Mouse (Mus musculus) layer of hippocampus, adult 2 months (tissue): ENCODE measurements at regions not wholly inside any gene's neighbourhood (a gene's known extent, or its start where the extent isn't known, plus 50 kb on each side); places are given as distances from the start of the nearest gene placed in this dataset.

ENCODE experiments used
- DNase-seq, 2 experiments: peaks; one replicate each; pipeline ENCODE4 v3.0.0; 2022; ENCODE audit warnings: low spot score in 2 of 2
- H3K27ac ChIP-seq: fragments of 200-600 bp; 2 replicates; pipeline ENCODE4 v1.8.1; 2022
- H3K4me3 ChIP-seq: fragments of 200-600 bp; 2 replicates; pipeline ENCODE4 v1.8.1; 2022; ENCODE audit warnings: mild to moderate bottlenecking
- CTCF ChIP-seq: fragments of 200-600 bp; conservative IDR thresholded peaks from 2 replicates; pipeline ENCODE4 v1.8.1; 2022; ENCODE audit warnings: antibody characterized with exemption, mild to moderate bottlenecking, moderate library complexity

GRCm38 (mm10) chr13:111938896-111939422 is 130.2 kb upstream of the Map3k1 start:
- Histone ChIP-seq H3K4me3 (no peak overlapping the region), H3K27ac (no peak overlapping the region)
- TF ChIP-seq CTCF, result no peak
- DNase-seq, result no peak

GRCm38 (mm10) chr13:111939534-111940115 is 130.8 kb upstream of the Map3k1 start:
- no peak for TF ChIP-seq CTCF
- no peak overlapping the region for H3K4me3 ChIP-seq

DNA sequence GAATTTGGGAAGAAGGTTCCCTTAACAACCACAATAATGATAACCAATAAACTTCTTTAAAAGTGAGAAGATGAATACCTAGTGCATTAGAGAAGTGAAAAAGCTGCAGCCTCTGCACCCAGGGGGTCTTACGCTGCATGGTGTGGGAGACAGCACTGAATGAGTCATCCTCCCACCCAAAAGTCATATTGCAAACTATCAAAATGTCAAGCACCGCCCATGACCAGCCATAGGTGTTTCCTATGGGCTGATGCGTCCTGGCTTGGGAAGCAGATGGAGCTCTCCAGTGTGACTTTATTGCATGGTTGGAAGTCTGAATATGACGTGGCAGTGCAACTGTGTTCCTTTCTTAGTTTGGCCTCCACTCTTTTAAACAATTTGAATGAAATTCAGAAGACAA is 131.5 kb upstream of the Map3k1 start:
- H3K27ac ChIP-seq, result no peak overlapping the region
- no peak for DNase-seq
- no peak for TF ChIP-seq CTCF
- no peak overlapping the region for H3K4me3 ChIP-seq

More at GRCm38 (mm10) chr13:111939534-111940115, 130.8 kb upstream of the Map3k1 start:
- DNase-seq, result no peak
- H3K27ac ChIP-seq, result no peak overlapping the region

GRCm38 (mm10) chr13:111940796-111941513 is 132.2 kb upstream of the Map3k1 start:
- TF ChIP-seq CTCF, result no peak

DNA sequence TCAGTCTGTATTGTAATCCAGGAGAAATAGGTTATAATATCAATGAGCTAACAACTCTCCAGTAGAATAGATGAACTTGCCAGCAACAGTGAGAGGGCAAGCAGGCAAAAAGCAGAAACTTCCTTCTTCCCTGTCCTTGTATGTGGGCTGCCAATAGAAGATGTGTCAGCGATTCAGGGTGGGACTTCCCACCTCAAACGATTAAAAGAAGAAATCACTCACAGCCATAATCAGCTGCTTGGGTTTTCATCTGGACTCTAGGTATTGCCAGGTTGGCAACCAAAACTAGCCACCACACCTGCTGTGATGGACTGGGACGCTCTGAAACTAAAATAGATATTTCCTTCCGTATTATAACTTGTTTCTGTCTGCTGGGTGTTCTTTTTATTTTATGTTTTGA is 133.2 kb upstream of the Map3k1 start:
- Histone ChIP-seq H3K27ac (no peak overlapping the region), H3K4me3 (no peak overlapping the region)
- no peak for TF ChIP-seq CTCF
- DNase-seq, result no peak

More at GRCm38 (mm10) chr13:111940796-111941513, 132.2 kb upstream of the Map3k1 start:
- Histone ChIP-seq H3K27ac (no peak overlapping the region), H3K4me3 (no peak overlapping the region)
- no peak for DNase-seq

GRCm38 (mm10) chr13:111943392-111944088 is 134.7 kb upstream of the Map3k1 start:
- no peak overlapping the region for H3K4me3 ChIP-seq
- no peak for DNase-seq
- H3K27ac ChIP-seq, result no peak overlapping the region; the same call in 1 of the 2 replicates
- TF ChIP-seq CTCF, result no peak

- peak; percentile 11 to 24 for DNase-seq
- TF ChIP-seq CTCF, result peak; percentile 44
- H3K27ac ChIP-seq, result no peak overlapping the region
- H3K4me3 ChIP-seq, result no peak overlapping the region
Observed at GRCm38 (mm10) chr13:111944089-111944406, 135.3 kb upstream of the Map3k1 start.

DNA sequence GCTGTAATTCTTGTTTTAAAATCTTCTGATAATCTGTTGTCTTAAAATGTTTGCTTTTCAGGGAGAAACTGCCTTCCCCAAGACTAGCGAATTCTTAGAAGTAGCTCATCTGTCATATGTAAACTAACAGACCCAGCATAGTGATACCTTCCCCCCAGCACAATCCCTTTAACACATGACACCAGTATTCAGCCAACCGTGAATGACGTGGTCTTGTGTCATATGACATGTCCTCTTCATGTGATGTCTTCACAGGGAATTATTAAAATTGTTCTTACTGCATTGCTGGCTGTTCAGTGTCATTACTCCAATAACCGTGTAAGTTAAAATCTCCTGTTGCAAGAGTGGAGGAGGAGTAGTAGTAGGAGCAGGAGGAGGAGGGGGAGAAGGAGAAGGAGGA is 137.5 kb upstream of the Map3k1 start:
- Histone ChIP-seq H3K4me3 (no peak overlapping the region), H3K27ac (no peak overlapping the region)
- DNase-seq, result no peak
- no peak for TF ChIP-seq CTCF

- no peak overlapping the region for H3K27ac ChIP-seq
- H3K4me3 ChIP-seq, result no peak overlapping the region
- TF ChIP-seq CTCF, result no peak
- DNase-seq, result no peak
Observed at GRCm38 (mm10) chr13:111946811-111947210, 138.0 kb upstream of the Map3k1 start.

DNA sequence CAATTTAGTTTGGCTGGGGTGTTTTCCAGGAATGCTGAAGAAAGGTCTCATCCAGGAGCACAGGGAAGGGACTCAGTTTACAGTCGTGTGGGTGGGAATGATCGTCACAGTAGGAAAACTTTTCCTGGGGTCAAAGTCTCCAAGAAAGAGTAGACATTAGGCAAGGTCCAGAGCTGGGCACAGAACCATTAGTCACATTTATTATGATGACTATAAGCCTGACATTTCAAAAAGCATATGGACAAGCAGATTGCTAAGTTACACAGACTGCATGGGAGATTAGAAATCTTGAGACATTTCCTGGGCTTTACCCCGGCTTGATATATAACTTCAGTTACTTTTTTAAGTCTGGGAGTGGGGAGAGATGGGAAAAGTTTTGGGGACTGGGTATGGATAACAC is 139.6 kb upstream of the Map3k1 start:
- TF ChIP-seq CTCF, result no peak
- DNase-seq, result no peak
- H3K27ac ChIP-seq, result no peak overlapping the region
- no peak overlapping the region for H3K4me3 ChIP-seq

DNA sequence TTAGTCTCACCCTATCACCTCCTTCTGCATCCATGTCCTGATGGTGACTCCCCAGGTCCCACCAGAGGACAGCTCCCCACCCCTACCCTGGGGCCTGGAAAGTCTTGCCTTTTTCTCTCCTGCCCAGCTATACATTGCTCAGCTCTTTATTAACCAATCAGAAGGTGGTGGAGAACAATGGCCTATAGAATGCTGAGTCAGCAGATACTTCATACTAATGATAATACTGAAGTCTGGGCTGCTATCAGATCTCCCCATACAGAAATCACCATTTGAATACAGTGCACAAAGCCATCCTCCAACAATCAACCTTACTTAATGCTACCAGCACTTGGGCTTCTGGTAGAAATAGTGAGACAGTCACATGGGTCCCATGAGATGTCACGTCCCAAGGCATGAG is 141.2 kb upstream of the Map3k1 start:
- no peak overlapping the region for H3K27ac ChIP-seq

DNA sequence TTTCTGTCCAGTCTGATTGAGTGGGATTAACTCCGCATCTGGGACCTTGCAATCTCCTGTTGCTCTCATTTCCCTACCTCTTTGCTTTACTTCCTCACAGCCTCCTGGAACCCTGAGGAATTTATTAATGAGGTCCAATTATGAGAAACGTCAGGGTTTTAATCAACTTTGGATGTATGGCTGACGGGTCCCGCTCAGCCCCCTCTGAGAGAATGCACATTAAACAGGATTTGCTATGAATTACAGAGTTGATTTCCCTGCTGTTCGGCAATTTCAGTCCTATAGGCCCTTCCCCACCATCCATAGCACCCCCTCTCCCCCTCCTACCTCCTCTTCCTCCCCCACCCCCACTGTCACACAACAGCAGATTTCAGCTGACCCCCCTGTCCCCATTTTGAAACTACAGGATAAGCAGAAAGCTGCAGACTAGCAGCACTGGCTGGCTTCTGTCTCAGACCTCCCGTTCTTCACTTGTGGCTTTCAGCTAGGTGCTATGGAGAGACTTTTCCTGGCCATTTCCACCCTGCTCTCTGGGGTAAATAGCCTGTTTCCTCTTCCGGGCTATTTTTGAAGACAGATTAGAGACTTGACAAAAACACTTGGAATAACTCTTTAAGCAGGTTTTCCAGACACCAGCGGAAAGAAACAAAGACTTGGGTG is 145.2 kb upstream of the Map3k1 start:
- TF ChIP-seq CTCF, result no peak
- Histone ChIP-seq H3K4me3 (no peak overlapping the region), H3K27ac (peak overlapping the region; percentile 51; the same call in 1 of the 2 replicates)
- DNase-seq, result no peak

More for the DNA sequence above, 141.2 kb upstream of the Map3k1 start:
- no peak for DNase-seq
- TF ChIP-seq CTCF, result no peak
- H3K4me3 ChIP-seq, result no peak overlapping the region

DNA sequence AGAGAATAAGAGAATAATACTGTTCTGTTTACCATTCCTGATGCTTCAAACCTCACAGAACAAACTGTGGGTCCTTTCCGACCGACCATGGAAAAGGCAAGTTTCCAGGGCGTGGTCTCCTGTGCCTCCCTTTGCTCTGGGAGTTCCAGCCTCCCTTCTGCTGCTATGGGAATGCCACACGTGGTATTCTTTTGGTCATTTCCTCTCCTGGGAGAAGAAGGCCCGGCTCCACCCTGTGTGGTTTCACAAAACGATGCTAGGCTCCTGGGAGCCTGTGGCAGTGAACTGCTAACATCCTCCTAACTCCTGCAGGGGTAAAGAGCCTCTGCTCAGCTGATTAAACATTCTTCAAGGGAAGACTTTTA is 145.7 kb upstream of the Map3k1 start:
- no peak for DNase-seq
- TF ChIP-seq CTCF, result no peak
- peak overlapping the region; percentile 51; the same call in 1 of the 2 replicates for H3K27ac ChIP-seq
- H3K4me3 ChIP-seq, result no peak overlapping the region
